Mouse (Mus musculus): ENCODE results near the gene Aen.

The Aen gene

GRCm38 (mm10) chr7:78938957-78939602, 43.4 kb downstream of the Aen start:
- DNase-seq (ENCODE audit: low spot score): no peak

DNA sequence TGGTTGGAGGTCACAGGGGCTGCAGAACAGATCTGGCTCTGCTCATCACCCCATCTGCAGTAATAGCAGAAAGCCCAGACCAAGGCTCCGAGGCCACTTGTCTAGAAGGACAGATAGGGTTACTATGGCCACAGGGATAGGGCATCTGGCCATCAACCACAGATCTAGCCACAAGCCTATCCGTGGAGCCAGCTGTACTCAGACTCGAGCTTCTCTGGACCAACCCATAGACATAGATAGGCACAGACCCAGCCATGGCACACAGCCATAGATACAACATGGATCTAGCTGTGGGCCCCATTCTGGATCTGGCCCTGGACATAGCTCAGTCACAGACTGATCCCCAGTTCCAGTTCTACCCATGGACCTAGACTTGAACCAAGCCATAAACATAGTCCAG, 45.3 kb downstream of the Aen start:
- no peak for DNase-seq (ENCODE audit: low spot score)

DNA sequence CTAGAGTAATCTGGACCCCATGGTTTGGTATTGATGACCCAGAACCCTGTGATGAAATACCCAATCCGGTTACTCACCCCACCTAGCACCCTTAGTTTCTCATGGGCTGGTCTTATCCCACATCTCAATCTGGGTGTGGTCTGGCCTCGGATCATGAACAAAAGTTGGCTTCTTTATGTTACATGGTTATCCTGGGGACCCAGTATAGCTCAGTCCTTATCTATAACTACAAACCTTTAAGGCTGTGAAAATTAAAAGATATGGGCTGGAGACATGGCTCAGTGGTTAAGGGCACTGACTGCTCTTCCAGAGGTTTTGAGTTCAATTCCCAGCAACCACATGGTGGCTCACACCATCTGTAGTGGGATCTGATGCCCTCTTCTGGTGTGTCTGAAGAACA, 46.9 kb downstream of the Aen start:
- DNase-seq (ENCODE audit: low spot score): no peak

DNA sequence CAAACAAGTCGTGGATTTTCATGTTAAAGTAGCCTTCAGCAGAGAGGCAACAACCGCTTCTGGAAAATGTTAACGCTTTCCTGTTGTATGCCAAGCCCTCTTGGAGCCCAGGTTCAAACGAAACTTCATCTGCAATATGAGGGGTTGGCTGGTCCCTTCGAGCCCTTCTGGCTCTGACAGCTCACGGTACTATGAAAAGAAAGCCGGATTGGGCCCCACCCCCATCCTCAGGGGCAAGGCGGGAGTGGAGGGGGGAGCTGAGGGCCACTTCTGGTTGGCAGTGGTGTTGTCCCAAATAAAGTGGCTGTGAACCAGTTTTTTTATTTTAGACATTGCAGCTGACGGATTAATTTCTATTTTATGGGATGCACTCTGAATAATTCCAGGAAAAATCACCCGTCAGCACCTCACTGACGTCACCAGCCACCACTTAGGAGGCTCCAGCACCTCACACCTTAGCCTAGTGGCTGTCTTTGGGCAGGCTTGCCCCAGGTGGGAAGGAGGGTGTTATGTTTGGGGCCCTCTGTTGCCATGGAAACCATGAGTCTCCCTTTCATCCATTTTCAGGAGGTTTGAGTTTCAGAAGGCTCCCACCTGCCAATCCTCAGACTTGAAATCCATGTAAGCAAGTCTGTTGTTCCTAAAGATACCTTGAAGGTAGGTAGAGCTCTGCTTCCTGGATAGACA, 58.4 kb downstream of the Aen start:
- DNase-seq (ENCODE audit: low spot score): no peak

DNA sequence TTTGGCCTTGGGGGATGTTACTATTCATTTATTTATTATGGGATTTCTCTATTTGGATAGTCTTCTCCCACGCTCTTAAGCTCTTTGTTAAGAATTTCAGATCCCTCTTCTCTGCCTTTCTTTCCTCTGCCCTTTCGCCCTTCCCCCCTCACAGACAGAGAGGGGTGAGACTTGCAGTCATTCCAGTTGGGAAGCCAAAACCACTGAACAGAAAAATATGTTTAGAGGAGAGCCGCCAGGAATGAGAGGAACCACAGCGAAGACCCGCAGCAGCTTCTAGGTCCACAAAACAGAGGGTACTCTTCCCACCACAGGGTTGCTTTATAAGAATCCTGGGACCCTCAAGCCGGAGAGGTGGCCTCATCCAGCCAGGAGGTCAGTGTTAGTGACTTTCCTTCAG, 59.0 kb downstream of the Aen start:
- DNase-seq (ENCODE audit: low spot score): no peak

- no peak for DNase-seq (ENCODE audit: low spot score)
Measured at GRCm38 (mm10) chr7:78955086-78955485, 59.4 kb downstream of the Aen start.

GRCm38 (mm10) chr7:78958499-78959073, 62.9 kb downstream of the Aen start:
- no peak for DNase-seq (ENCODE audit: low spot score)

Data from c-Kit-positive CD71-positive TER-119-positive erythroid progenitor cells, embryonic 14.5 days (primary cell).